Mouse (Mus musculus) forebrain, embryonic 14.5 days (tissue): ENCODE measurements around the gene Hspa1b. TPM values are rescaled to one million over a fixed set of nuclear protein-coding genes. Genes with fewer than 3 reads are reported as not detected.
"Not testable (repeated sequence)": the region's sequence is repeated elsewhere in the genome, so short reads cannot be mapped to it uniquely, and the experiment has no call there.

Experiments
- ATAC-seq: fragments of 200-750 bp; cut with Nextera tagmentation; 2 replicates; pipeline ENCODE4 v1.8.0; 2017; ENCODE audit warnings: mild to moderate bottlenecking, moderate library complexity
- DNase-seq: peaks from one replicate; pipeline ENCODE4 v3.0.0-alpha.2; 2015; ENCODE audit warnings: low spot score
- H3K27ac ChIP-seq: fragments of 300-500 bp; sonication (generic); 2 replicates; pipeline ENCODE4 v1.5.1; 2014; ENCODE audit warnings: low read depth, mild to moderate bottlenecking, control low read depth, low read length, moderate library complexity
- H3K27me3 ChIP-seq: fragments of 300-500 bp; sonication (generic); replicated peaks from 2 replicates; pipeline ENCODE4 v1.6.1; 2014; ENCODE audit warnings: low read length, control low read depth, mixed read lengths; ENCODE audit not compliant: control insufficient read depth, insufficient read depth
- H3K36me3 ChIP-seq: fragments of 300-500 bp; sonication (generic); 2 replicates; pipeline ENCODE4 v1.6.1; 2014; ENCODE audit warnings: low read length, control low read depth; ENCODE audit not compliant: control insufficient read depth, insufficient read depth
- H3K4me1 ChIP-seq: fragments of 300-500 bp; sonication (generic); 2 replicates; pipeline ENCODE4 v1.6.1; 2014; ENCODE audit warnings: antibody characterized with exemption, low read length, control low read depth; ENCODE audit not compliant: control insufficient read depth, insufficient read depth
- H3K4me2 ChIP-seq: fragments of 300-500 bp; sonication (generic); 2 replicates; pipeline ENCODE4 v1.6.1; 2014; ENCODE audit warnings: mild to moderate bottlenecking, control low read depth, low read length
- H3K4me3 ChIP-seq: fragments of 300-500 bp; sonication (generic); 2 replicates; pipeline ENCODE4 v1.5.1; 2014; ENCODE audit warnings: low read depth, low read length, control low read depth
- H3K9ac ChIP-seq: fragments of 300-500 bp; sonication (generic); 2 replicates; pipeline ENCODE4 v1.6.1; 2014; ENCODE audit warnings: mild to moderate bottlenecking, low read length, control low read depth, moderate library complexity
- H3K9me3 ChIP-seq: fragments of 300-500 bp; sonication (generic); replicated peaks from 2 replicates; pipeline ENCODE4 v1.6.1; 2016; ENCODE audit warnings: low read length, control low read depth, mixed read lengths; ENCODE audit not compliant: control insufficient read depth
- WGBS: fragments of 180-500 bp; shearing (Covaris S2); extraction: QIAGEN DNeasy Blood & Tissue Kit; methylation state at CpG from one replicate; pipeline ENCODE4 v1.1.7; 2014; 5-methylcytosine and 5-hydroxymethylcytosine counted together
- polyA plus RNA-seq: library from polyadenylated mRNA; unstranded; fragments of >200 nt; fragmentation: Nextera tagmentation; extraction: Ambion mirVana; gene quantifications from 2 replicates; pipeline ENCODE4 v1.2.1, GENCODE M21; 2014

Hspa1b gene
- polyA plus RNA-seq, 1 experiment from 2014 or later = not detected

DNA sequence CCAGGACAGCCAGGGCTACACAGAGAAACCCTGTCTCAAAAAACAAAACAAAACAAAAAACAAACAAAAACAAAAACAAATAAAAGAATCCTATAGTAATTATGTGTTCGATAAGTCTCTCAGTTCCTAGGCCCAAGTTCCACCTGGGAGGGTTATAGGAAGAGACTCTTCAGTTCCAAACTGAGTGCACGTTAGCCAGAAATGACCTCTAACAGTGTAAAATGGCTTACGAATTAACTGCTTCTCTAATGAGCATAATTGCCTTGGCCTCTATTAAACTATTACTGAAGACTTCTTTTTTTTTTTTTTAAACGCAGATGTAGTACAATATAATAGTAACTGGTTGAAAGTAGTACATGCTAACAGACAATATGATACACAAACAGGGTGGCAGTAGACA lies 5.1 kb downstream of the Hspa1b start:
- H3K36me3 ChIP-seq = peaks cover 22% of the 10 kb centered on the region
- ATAC-seq (no peak), DNase-seq (no peak)
- H3K9me3 ChIP-seq = no peaks in the 10 kb centered on the region
- H3K27ac ChIP-seq = no peak overlapping the region
- H3K9ac ChIP-seq = no peak overlapping the region
- 0 out of 2 replicates have a peak, but pooled peaks cover 7% of the 10 kb centered on the region for H3K27me3 ChIP-seq
- no peak overlapping the region for H3K4me3 ChIP-seq
- 85% methylated on average over 4 of the region's 4 CpGs for WGBS
- H3K4me1 ChIP-seq = peaks cover 9% of the 10 kb centered on the region
- H3K4me2 ChIP-seq = no peak overlapping the region

DNA sequence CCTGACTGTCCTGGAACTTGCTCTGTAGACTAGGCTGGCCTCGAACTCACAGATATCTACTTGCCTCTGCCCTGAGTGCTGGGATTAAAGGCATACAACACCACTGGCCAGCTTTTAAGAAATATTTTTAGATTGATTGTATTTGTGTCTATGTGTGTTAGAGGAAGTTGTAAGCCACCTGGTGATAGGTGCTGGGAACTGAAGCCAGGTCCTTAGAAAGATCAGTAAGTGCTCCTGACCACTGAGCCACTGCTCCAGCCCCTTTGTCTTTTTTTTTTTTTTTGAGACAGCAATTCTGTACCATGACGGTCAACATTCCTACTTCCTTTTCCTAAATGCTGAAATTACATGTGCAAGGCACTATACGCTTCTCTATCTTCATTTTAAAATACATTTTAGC lies 5.8 kb downstream of the Hspa1b start:
- 0 out of 2 replicates have a peak, but pooled peaks cover 7% of the 10 kb centered on the region for H3K27me3 ChIP-seq
- peaks cover 29% of the 10 kb centered on the region for H3K36me3 ChIP-seq
- no peak overlapping the region for H3K27ac ChIP-seq
- WGBS = 92% methylated on average over 3 of the region's 3 CpGs
- 0 out of 2 replicates have a peak overlapping the region, but pooled peaks have one; percentile 99 for H3K4me3 ChIP-seq
- peaks cover 9% of the 10 kb centered on the region for H3K4me1 ChIP-seq
- ATAC-seq (no peak), DNase-seq (no peak)
- H3K4me2 ChIP-seq = no peak overlapping the region
- no peak overlapping the region for H3K9ac ChIP-seq
- no peaks in the 10 kb centered on the region for H3K9me3 ChIP-seq

DNA sequence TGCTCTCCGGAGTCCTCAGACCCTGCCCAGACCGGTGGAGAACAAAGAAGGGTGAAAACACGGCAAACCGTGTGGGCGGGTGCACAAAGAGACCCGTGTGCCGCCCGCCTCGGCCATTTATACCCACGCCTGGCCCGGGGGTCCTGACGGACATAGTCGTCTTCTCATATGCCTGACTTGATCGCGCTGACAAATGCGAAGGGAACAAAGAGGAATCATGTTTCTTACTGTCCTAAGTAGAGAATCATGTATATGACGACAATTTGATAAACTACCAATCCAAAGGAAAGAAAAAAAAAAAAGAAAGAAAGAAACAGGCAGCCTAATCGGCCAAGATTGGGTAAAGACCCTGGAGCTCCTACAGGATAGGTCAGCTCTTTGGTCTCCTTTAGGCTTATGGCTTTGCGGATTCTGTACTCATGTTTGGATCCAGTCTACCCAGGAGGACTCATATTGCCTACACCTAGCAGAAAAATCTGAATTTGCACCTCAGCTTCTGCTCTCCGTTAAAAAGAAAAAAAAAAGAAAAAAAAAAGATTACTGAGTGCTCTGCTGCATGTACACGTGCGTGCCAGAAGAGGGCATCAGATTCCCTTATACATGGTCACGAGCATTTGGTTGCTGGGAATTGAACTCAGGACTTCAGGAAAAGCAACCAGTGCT lies 6.5 kb downstream of the Hspa1b start:
- Histone ChIP-seq H3K4me1 (peaks cover 9% of the 10 kb centered on the region), H3K27ac (peak overlapping the region; percentile 93), H3K4me3 (peak overlapping the region; percentile 99), H3K27me3 (0 out of 2 replicates have a peak, but pooled peaks cover 7% of the 10 kb centered on the region), H3K4me2 (peak overlapping the region; percentile 98), H3K9me3 (no peaks in the 10 kb centered on the region), H3K9ac (peak overlapping the region; percentile 100), H3K36me3 (peaks cover 34% of the 10 kb centered on the region)
- WGBS = under 1% methylated on average over 23 of the region's 23 CpGs
- DNase-seq = peak; percentile 86
- peak; percentile 83 for ATAC-seq

DNA sequence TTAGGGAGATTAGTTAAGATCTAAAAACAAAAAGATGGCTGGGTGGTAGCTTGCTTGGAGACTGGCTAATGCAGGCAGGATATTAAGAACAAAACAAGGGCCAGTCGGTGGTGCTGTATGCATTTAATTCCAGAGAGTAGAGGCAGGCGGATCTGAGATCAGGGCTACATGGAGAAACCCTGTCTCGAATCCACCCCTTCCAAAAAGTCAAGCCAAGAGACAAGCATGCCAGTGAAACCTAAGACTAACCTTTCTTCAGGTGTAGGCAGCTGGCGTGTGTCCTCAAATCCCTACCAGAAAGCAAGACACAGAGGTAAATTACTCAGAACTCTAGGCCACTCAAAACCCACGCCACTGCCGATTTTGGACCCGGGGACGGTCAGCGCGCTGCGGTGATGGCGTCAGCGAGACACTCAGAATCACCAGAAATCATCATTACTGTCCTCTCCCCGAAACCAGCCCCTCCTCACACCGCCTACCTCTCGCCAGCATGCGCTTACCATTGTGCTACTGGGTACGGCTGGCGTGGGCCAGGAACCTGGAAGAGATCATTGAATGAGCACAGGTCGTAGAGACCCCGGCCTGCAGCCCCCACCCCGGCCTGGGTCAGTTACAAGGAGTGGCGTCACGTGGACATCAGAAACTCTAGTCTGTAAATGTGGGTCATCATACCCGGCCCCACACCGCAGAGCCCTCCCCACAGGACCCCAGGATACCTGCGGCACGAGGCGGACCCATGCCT lies 7.2 kb downstream of the Hspa1b start:
- H3K9ac ChIP-seq = peak overlapping the region; percentile 100
- H3K4me3 ChIP-seq = peak overlapping the region; percentile 99
- ATAC-seq (no peak; the same call in none of the 2 replicates), DNase-seq (peak; percentile 32)
- H3K36me3 ChIP-seq = peaks cover 34% of the 10 kb centered on the region
- no peaks in the 10 kb centered on the region for H3K9me3 ChIP-seq
- H3K27ac ChIP-seq = peak overlapping the region; percentile 93
- peak overlapping the region; percentile 98 for H3K4me2 ChIP-seq
- H3K27me3 ChIP-seq = 0 out of 2 replicates have a peak, but pooled peaks cover 7% of the 10 kb centered on the region
- H3K4me1 ChIP-seq = peaks cover 9% of the 10 kb centered on the region
- under 1% methylated on average over 29 of the region's 29 CpGs for WGBS

DNA sequence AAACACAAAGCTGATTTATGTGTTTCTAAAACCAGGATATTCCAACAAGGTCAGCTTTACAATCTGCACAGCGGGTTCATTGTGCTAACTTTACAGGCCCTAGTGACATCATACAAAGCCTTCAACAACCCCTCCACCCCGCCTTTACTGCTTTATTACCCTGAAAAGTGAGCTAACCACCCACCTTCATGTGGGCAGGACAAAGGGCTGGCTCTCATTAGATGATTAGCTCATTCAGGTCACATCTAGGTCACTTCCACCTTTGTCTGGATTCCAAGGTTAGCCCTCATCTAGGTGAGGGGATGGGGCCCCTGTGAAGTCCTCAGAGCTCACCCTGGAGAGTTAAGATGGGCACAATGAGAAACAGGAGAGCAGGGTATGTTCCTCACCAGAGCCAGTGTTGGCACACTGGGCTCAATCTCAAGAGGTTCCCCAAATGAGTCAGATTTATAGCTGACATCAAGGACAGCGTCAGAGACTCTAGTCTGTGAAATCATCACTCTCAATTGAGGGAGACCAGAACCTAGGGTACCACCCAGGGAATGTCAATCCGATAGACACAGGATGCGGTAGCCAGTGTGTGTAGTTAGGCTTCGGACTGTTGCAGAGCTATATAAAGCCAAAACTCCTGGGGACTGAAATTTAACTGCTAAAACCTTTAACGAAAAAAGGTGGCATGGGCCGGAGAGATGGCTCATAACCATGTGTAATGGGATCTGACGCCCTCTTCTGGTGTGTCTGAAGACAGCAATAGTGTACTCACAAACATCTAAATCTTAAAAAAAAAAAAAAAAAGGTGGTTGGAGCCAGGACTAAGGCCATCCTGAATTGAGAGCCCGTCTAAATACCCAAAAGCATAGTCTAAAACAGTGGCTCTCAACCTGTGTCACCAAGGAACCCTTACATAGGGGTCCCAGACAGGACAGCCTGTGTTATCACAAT lies 8.3 kb downstream of the Hspa1b start:
- H3K9me3 ChIP-seq = no peaks in the 10 kb centered on the region
- H3K4me1 ChIP-seq = peaks cover 9% of the 10 kb centered on the region
- DNase-seq (peak; percentile 15), ATAC-seq (no peak)
- 20% methylated on average over 10 of the region's 10 CpGs for WGBS
- 0 out of 2 replicates have a peak, but pooled peaks cover 3% of the 10 kb centered on the region for H3K27me3 ChIP-seq
- H3K4me3 ChIP-seq = peak overlapping the region; percentile 99
- peaks cover 34% of the 10 kb centered on the region for H3K36me3 ChIP-seq
- peak overlapping the region; percentile 93 for H3K27ac ChIP-seq
- peak overlapping the region; percentile 98 for H3K4me2 ChIP-seq
- peak overlapping the region; percentile 100 for H3K9ac ChIP-seq

DNA sequence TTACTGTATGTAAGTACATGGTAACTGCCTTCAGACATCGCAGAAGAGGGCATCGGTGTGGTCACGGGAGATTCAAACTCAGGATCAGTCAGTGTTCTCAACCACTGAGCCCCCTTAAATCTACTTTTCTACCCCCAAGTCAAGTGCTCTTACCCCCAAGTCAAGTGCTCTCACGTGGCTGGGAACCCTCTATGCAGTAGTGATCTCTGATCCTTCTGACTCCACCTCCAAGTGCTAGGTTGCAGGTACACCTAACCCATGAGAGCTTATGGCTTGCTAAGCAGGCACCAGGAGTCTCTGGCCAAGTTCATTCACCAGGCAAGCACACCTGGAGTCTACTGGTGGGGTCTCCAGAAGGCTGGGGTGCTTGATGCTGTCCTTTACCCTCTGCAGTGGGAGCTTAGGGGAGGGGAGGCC lies 9.5 kb downstream of the Hspa1b start:
- H3K4me1 ChIP-seq = peaks cover 9% of the 10 kb centered on the region
- H3K9ac ChIP-seq = no peak overlapping the region
- DNase-seq = no peak
- no peak overlapping the region for H3K4me3 ChIP-seq
- H3K27ac ChIP-seq = no peak overlapping the region
- no peak for ATAC-seq
- WGBS = 30% methylated on average over 4 of the region's 4 CpGs
- no peaks in the 10 kb centered on the region for H3K9me3 ChIP-seq
- H3K27me3 ChIP-seq = no peaks in the 10 kb centered on the region
- H3K4me2 ChIP-seq = no peak overlapping the region; the same call in 1 of the 2 replicates
- peaks cover 34% of the 10 kb centered on the region for H3K36me3 ChIP-seq

DNA sequence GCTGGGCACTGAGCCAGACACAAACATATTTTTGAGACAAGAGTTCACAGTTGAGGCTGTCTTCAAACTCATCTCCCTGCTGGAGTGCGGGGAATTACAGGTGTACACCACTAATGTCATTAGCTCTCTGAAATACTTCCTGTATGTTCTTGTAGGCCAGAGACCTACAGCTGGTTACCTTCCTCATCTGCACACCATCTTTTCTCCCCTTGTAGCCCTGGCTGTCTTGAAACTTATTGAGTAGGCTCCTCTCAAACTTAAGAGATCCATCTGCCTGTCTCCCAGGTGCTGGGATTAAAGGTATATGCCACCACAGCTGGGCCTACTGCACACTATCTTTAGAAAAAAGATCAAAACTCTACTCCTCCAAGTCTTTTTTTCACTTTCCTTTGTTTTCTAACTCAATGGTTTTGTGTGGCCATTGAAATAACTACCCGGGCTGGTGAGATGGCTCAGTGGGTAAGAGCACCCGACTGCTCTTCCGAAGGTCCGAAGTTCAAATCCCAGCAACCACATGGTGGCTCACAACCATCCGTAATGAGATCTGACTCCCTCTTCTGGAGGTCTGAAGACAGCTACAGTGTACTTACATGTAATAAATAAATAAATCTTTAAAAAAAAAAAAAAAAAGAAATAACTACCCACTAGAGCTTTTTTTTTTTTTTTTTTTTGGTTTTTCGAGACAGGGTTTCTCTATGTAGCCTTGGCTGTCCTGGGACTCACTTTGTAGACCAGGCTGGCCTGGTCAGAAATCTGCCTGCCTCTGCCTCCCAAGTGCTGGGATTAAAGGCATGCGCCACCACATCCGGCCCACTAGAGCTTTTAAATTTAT lies 10.1 kb downstream of the Hspa1b start:
- DNase-seq, H3K27me3 ChIP-seq, H3K4me1 ChIP-seq, ATAC-seq, H3K27ac ChIP-seq, H3K4me3 ChIP-seq, H3K9ac ChIP-seq, H3K4me2 ChIP-seq, H3K9me3 ChIP-seq: not testable (repeated sequence)
- H3K36me3 ChIP-seq = peaks cover 34% of the 10 kb centered on the region
- 47% methylated on average over 9 of the region's 9 CpGs for WGBS

DNA sequence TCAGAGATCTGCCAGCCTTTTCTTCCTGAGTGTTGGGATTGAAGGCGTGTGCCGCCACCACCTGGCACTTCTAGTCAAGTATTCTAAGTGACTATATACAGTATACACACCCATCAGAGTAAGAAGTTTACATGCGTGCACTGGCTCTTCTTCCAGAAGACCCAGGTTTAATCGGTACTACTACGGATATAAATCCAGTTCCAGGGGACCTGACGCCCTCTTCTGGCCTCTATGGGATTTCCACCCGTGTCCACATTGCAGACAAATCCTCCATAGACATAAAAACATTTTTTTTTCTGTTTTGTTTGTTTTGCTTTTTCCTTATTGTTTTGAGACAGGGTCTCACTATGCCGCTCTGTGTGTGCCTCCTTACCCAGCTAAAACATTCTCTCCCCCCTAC lies 11.4 kb downstream of the Hspa1b start:
- peak; percentile 39 for DNase-seq
- peaks cover 34% of the 10 kb centered on the region for H3K36me3 ChIP-seq
- WGBS = 26% methylated on average over 8 of the region's 8 CpGs

More for the DNA sequence above, 11.4 kb downstream of the Hspa1b start:
- Histone ChIP-seq H3K27ac (no peak overlapping the region), H3K4me2 (no peak overlapping the region), H3K9me3 (no peaks in the 10 kb centered on the region), H3K4me3 (no peak overlapping the region), H3K4me1 (peaks cover 9% of the 10 kb centered on the region), H3K27me3 (no peaks in the 10 kb centered on the region), H3K9ac (no peak overlapping the region)
- no peak for ATAC-seq
